In genomic region chr17:28529116-28529515, GRCm38 (mm10) we compare ENCODE assay signal across 20 mouse cellular contexts. TPM values are rescaled to one million over a fixed set of nuclear protein-coding genes. Genes with fewer than 3 reads are reported as not detected.
"Had no signal": no experiment of that assay in that cellular context is flagged by ENCODE, and none has a peak within 500 bp of the region (broad histone marks: within the 10 kb centered on the region; RNA-seq: fewer than 3 reads in every experiment).

No protein-coding gene starts in this region.

- H3K4me3 ChIP-seq: midbrain, embryonic 10.5 days; midbrain, embryonic 12.5 days; neural tube, embryonic 12.5 days; stomach, embryonic 15.5 days had no signal

- H3K27ac ChIP-seq: midbrain, embryonic 10.5 days; midbrain, embryonic 12.5 days; neural tube, embryonic 12.5 days; stomach, embryonic 15.5 days; stomach, postnatal 0 days had no signal

- H3K36me3 ChIP-seq: midbrain, embryonic 10.5 days; midbrain, embryonic 12.5 days; neural tube, embryonic 12.5 days; stomach, embryonic 15.5 days had no signal

- DNase-seq: lung, adult 18-20 months; lung, embryonic 14.5 days; lung, postnatal 10 days; lung, postnatal 4 days; midbrain, embryonic 14.5 days; right cerebral cortex, postnatal 14 days; thymus, adult 2 months; thymus, postnatal 25 days; thymus, postnatal 4 days had no signal

- H3K27me3 ChIP-seq: stomach, embryonic 15.5 days had no signal

RNA-seq across cellular contexts. Expression of gene Armc12, which starts 1.5 kb away (rescaled TPM):
- polyA plus RNA-seq: liver, embryonic 16.5 days; lung, embryonic 14.5 days; lung, embryonic 16.5 days; midbrain, embryonic 10.5 days; midbrain, embryonic 12.5 days; midbrain, embryonic 14.5 days; midbrain, embryonic 16.5 days; neural tube, embryonic 12.5 days; neural tube, embryonic 14.5 days; stomach, embryonic 15.5 days; stomach, postnatal 0 days; urinary bladder, adult 2 months had no signal

RNA-seq across cellular contexts. Expression of gene Clpsl2, which starts 20.1 kb away (rescaled TPM):
- polyA plus RNA-seq: liver, embryonic 16.5 days; lung, embryonic 14.5 days; lung, embryonic 16.5 days; midbrain, embryonic 10.5 days; midbrain, embryonic 12.5 days; midbrain, embryonic 14.5 days; midbrain, embryonic 16.5 days; neural tube, embryonic 12.5 days; neural tube, embryonic 14.5 days; spleen, adult 2 months; stomach, embryonic 15.5 days; stomach, postnatal 0 days; thymus, adult 2 months; urinary bladder, adult 2 months had no signal

RNA-seq across cellular contexts. Expression of gene Clps, which starts 31.4 kb away (rescaled TPM):
- polyA plus RNA-seq: midbrain, embryonic 10.5 days; midbrain, embryonic 12.5 days; midbrain, embryonic 14.5 days; midbrain, embryonic 16.5 days; neural tube, embryonic 12.5 days; neural tube, embryonic 14.5 days had no signal

RNA-seq across cellular contexts. Expression of gene Lhfpl5, which starts 46.3 kb away (rescaled TPM):
- polyA plus RNA-seq: spleen, adult 2 months had no signal
